Mouse (Mus musculus) CD8-positive naive resting alpha-beta T cell, adult 57 days (primary cell): Measurements from ENCODE around the gene Olfr818. TPM values are rescaled to one million over a fixed set of nuclear protein-coding genes. Genes with fewer than 3 reads are reported as not detected.

Source experiments
- total RNA-seq: library from RNA; stranded (reverse); gene quantifications from one replicate; pipeline ENCODE4 v1.2.4, GENCODE M21; 2023

Olfr818 gene
- not detected for total RNA-seq

GRCm38 (mm10) chr10:129949000-129949399 is at the start of gene Olfr818:
Olfr818 (minus strand) TSS chr10:129949100.

GRCm38 (mm10) chr10:129984962-129985361 is 36.1 kb upstream of the Olfr818 start, which contains the start of gene Gm10310:
Gm10310 (minus strand) TSS chr10:129985062.

GRCm38 (mm10) chr10:129976040-129976439 is 27.1 kb upstream of the Olfr818 start, which contains the start of gene Olfr247:
Olfr247 (minus strand) TSS chr10:129976140.

GRCm38 (mm10) chr10:129967166-129967565 is 18.3 kb upstream of the Olfr818 start, which contains the start of gene Olfr819:
Olfr819 (minus strand) TSS chr10:129967266.

GRCm38 (mm10) chr10:129915497-129915896 is 33.4 kb downstream of the Olfr818 start, which contains the start of gene Olfr816:
Olfr816 (minus strand) TSS chr10:129915597.

GRCm38 (mm10) chr10:129905767-129906166 is 43.1 kb downstream of the Olfr818 start, which contains the start of gene Olfr815:
Olfr815 (minus strand) TSS chr10:129905867.

Other genes with a start within 250 kb of the Olfr818 start
- gene Olfr804, start 245.9 kb downstream of the Olfr818 start, total RNA-seq = not detected
- not detected for gene Olfr805, start 219.7 kb downstream of the Olfr818 start, total RNA-seq
- not detected for gene Olfr806, start 207.2 kb downstream of the Olfr818 start, total RNA-seq
- gene Olfr807, start 191.3 kb downstream of the Olfr818 start, total RNA-seq = not detected
- gene Olfr808, start 183.6 kb downstream of the Olfr818 start, total RNA-seq = not detected
- not detected for gene Olfr809, start 174.5 kb downstream of the Olfr818 start, total RNA-seq
- not detected for gene Olfr810, start 154.2 kb downstream of the Olfr818 start, total RNA-seq
- not detected for gene Olfr811, start 144.7 kb downstream of the Olfr818 start, total RNA-seq
- not detected for gene Olfr812, start 103.0 kb downstream of the Olfr818 start, total RNA-seq
- gene Olfr813, start 93.7 kb downstream of the Olfr818 start, total RNA-seq = not detected
- not detected for gene Olfr814, start 69.2 kb downstream of the Olfr818 start, total RNA-seq
- not detected for gene Olfr815, start 43.2 kb downstream of the Olfr818 start, total RNA-seq
- gene Olfr816, start 33.5 kb downstream of the Olfr818 start, total RNA-seq = not detected
- not detected for gene Olfr819, start 18.2 kb upstream of the Olfr818 start, total RNA-seq
- not detected for gene Olfr247, start 27.0 kb upstream of the Olfr818 start, total RNA-seq
- 0.15 TPM for gene Gm10310, start 36.0 kb upstream of the Olfr818 start, total RNA-seq
- not detected for gene Olfr820, start 63.5 kb upstream of the Olfr818 start, total RNA-seq
- not detected for gene Olfr821, start 81.2 kb upstream of the Olfr818 start, total RNA-seq
- not detected for gene Olfr822, start 122.1 kb upstream of the Olfr818 start, total RNA-seq
- gene Olfr823, start 166.3 kb upstream of the Olfr818 start, total RNA-seq = not detected
- not detected for gene Olfr824, start 180.9 kb upstream of the Olfr818 start, total RNA-seq
- gene Olfr825, start 217.7 kb upstream of the Olfr818 start, total RNA-seq = not detected
- gene Olfr826, start 235.1 kb upstream of the Olfr818 start, total RNA-seq = not detected